Mouse (Mus musculus) gastrocnemius, postnatal 10 days (tissue): Measurements from ENCODE around the gene Ldb2. TPM values are rescaled to one million over a fixed set of nuclear protein-coding genes. Genes with fewer than 3 reads are reported as not detected.

Source experiments
- DNase-seq: peaks from one replicate; pipeline ENCODE4 v3.0.0; 2021; ENCODE audit warnings: mixed read lengths
- total RNA-seq, 2 experiments: library from RNA; stranded (reverse); gene quantifications; 2 replicates each; pipeline ENCODE4 v1.2.3; 2021

The Ldb2 gene
- total RNA-seq, 2 experiments from 2014 or later = 16.4 to 18.6 TPM

DNA sequence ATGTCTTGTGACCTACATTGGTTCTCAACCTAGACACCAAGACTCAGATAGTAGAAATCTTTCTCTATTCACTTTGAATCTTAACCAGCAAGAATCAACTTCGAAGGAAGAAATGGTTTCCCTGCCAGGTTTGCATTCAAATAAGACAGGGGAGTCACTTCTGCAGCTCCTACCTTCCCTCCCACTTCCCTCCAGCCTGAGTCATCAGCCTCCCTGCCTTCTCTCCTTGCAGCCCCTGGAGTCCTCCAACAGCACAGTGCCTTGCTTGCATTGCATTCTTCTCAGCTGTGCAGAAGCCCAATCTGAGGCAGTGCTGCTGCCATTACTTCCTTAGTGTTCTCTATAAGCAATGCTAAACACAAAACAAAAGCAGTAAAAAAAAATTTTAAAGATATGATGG is 79.6 kb downstream of the Ldb2 start:
- DNase-seq = no peak

- no peak for DNase-seq
These were observed 85.0 kb downstream of the Ldb2 start for GRCm38 (mm10) chr5:44714508-44714907.

- no peak for DNase-seq
These were observed 86.2 kb downstream of the Ldb2 start for GRCm38 (mm10) chr5:44713181-44713789.

GRCm38 (mm10) chr5:44711211-44711610 is 88.3 kb downstream of the Ldb2 start:
- peak; percentile 35 for DNase-seq

DNA sequence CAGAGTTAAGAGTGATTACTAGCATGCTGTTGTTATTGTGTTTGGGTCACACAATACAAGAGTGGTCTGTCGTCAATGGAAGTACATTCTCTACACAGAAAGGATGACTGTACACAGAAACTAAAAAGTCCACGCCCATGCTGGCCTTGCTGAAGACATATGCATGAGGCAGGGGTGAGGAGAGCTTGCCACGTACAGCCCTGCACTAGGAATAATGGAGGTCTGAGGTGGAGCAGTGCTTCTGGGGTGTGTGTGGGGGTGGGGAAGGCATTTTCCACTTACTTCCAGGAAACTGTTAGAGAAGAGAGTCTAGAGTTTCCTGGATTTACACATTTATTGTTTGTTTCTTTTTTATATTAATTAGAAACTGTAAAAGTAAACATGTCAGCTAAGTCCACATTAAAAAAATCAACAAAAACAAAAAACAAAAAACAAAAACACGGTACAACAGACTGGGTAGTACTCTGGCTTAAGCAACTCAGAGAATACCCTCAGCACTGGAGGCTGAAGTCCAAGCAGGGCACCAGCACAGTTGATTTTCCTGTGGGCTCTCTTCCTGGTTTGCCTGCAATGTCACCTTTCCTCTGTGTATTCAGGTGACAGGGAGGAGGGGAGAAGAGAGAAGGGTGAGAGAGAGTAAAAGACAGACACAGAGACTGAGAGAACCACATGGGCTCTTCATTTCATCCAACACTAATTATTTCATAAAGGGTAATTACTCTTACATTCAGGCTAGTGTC is 89.2 kb downstream of the Ldb2 start:
- no peak for DNase-seq

- DNase-seq = no peak
These were observed 90.2 kb downstream of the Ldb2 start for GRCm38 (mm10) chr5:44709276-44709675.

GRCm38 (mm10) chr5:44707946-44708345 is 91.5 kb downstream of the Ldb2 start:
- no peak for DNase-seq

DNA sequence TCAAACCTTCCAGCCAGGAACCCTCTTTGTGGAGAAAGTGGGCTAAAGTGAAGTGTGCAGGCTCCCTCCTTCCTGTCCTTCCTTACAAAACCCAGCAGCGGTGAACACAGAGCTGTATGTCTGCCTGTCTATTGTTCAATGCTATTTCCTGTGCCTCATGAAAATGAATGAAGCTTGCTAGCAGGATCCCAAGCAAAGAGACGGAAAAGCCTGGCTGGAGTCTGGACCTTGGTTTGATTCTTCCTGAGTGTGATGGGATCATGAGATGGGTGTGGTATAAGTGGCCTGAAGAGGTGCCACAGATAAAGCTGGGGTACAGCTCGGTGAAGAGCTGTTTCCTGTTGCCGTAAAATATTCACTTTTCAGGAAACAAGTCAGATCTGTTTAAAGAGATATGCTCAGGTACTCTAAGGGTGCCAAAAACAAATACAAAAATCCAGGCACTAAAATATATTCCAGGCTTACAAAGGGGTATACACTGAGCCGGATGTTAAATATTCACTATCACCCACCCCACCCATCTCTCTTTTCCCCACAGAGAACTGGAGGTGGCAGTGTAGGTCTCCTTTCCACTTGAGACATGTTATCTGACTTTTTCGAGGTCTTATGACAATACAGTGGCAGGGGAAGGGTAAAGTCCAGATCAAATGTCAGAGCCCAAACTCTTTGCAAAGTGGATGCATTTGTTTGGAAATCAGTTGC is 92.3 kb downstream of the Ldb2 start:
- DNase-seq = no peak

- no peak for DNase-seq
These were observed 101.5 kb downstream of the Ldb2 start for GRCm38 (mm10) chr5:44697993-44698392.

GRCm38 (mm10) chr5:44696548-44696947 is 102.9 kb downstream of the Ldb2 start:
- DNase-seq = no peak

DNA sequence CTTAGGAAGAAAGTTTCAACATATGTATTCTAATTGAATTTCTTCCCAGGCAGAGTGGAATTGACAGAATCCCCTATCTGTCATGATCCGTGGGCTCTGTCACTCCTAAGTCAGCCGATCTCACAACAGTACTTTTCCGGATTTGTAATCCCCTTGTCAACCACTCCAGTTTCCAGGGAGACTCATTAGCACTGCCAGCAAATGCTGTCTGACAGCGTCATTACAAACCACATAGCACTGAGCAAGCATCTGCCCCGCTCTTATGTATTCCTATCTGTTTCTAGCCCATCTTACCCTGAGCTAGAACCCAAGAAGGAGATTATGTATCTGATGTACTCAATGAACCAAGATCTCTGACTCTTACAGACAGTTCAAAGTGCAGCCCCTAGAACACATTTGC is 105.8 kb downstream of the Ldb2 start:
- DNase-seq = no peak

GRCm38 (mm10) chr5:44686344-44686743 is 113.1 kb downstream of the Ldb2 start:
- DNase-seq = no peak

- no peak for DNase-seq
These were observed 118.3 kb downstream of the Ldb2 start for GRCm38 (mm10) chr5:44681054-44681638.

GRCm38 (mm10) chr5:44677814-44678213 is 121.7 kb downstream of the Ldb2 start:
- no peak for DNase-seq

DNA sequence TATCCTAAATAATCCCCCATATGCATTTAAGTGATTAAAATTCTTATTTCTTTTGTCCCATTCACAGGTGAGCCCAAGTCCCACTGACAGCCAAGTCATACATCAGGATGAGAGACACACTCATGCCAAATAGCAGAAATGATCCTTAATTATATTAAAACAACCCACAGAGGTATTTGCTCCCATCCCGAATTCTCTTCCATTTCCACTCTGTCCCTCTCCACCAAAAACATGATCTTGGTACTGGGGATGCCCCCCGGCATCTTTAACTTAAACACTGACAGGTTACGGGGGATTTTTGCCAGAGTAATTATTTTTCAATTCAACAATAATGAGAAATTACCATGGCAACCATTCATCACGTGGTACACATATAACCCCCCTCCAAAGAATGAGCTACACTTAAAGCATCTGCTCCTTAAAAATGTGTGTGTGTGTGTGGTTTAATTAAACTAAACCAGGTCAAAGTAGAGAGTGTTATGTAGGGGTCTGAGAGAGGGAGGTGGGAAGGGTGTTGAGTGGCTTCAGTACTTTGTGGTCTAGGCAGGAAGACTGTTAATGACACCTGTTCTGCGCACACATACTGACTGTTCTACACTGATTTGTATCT is 123.2 kb downstream of the Ldb2 start:
- no peak for DNase-seq

DNA sequence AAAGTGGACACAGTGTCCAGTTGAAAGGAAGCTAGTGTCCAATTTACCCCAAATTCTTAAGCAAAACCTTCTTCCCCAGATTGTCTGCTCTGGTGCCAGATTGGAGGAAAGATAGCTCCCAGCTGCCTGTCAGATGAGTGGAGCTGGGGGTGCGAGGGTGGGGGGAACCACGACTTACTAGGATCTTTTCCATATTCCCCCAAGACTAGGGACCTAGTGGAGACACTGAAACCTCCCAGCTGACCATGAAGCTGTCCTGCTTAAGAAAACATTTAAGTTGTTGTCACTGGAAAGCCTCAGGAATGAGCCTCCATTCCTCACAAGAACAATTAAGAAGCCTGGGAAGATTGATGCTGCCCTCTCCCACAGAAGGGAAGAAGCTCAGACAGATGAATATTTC is 129.1 kb downstream of the Ldb2 start:
- no peak for DNase-seq

- DNase-seq = no peak
These were observed 131.6 kb downstream of the Ldb2 start for GRCm38 (mm10) chr5:44667907-44668306.

DNA sequence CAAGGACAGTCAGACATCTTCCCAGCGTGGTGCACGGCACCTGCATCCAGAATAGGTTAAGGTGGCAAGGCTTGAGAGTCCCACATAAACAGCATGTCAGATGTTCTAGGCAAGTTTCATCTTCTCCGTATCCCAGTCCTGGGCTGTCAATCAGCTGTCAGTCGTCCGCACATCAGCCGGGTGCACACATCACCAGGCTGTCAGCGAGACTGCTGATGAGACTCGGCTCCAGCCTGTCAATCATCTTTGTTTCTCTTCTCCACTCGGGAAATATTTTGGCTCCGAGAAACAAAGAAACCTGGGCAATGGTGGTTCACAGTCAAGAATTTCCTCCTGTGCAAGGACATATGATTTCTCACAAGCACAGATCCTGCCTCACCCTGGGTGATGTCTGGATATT is 132.1 kb downstream of the Ldb2 start:
- DNase-seq = no peak

DNA sequence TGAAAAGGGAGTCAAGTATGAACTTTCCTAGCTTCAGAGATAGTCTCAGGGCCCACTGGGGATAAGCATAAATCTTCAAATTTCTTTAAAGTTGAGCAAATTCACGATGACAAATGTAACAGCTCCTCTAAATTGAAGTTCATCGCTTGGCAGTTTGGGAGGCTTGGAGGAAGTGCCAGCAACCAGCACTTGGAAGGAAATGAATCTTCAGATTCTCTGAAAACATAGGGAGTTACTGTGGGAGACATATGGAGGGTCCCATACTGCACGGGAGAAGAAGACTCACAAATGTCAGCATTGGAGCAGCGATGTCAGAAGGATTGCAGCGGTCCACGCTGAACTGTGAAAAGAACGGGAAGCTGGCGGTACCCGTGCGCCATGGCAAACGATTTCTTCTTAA is 139.8 kb downstream of the Ldb2 start:
- DNase-seq = no peak

DNA sequence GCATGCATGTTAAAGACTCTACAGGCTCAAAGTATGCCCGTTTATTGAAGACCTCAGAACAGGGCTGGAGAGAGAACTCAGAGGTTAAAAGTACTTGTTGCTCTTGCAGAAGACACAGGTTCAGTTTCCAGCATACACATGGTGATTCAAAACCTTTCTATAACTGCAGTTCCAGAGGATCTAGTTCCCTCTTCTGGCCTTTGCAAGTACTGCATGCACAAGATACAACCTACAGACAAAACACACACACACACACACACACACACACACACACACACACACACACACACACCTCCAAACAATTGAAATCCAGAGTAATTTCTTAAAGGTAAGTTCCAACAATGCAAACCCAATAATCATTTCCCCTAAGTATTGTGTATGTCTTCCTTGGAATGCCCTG is 142.8 kb downstream of the Ldb2 start:
- DNase-seq = no peak

GRCm38 (mm10) chr5:44654403-44654802 is 145.1 kb downstream of the Ldb2 start:
- DNase-seq = no peak

- no peak for DNase-seq
These were observed 152.7 kb downstream of the Ldb2 start for GRCm38 (mm10) chr5:44646842-44647190.
